Mouse (Mus musculus) neural tube, embryonic 15.5 days (tissue): ENCODE data around the gene Cdsn. TPM values are rescaled to one million over a fixed set of nuclear protein-coding genes. Genes with fewer than 3 reads are reported as not detected.
"Not testable (repeated sequence)": the region's sequence is repeated elsewhere in the genome, so short reads cannot be mapped to it uniquely, and the experiment has no call there.

Experiments
- ATAC-seq: fragments of 200-750 bp; cut with Nextera tagmentation; 2 replicates; pipeline ENCODE4 v1.8.0; 2017; ENCODE audit warnings: mild to moderate bottlenecking, moderate TSS enrichment, moderate library complexity; ENCODE audit not compliant: low FRiP score
- H3K27ac ChIP-seq: fragments of 300-500 bp; sonication (generic); replicated peaks from 2 replicates; pipeline ENCODE4 v1.5.1; 2015; ENCODE audit warnings: mild to moderate bottlenecking, inconsistent platforms
- H3K27me3 ChIP-seq: fragments of 300-500 bp; sonication (generic); replicated peaks from 2 replicates; pipeline ENCODE4 v1.6.1; 2015; ENCODE audit warnings: inconsistent platforms
- H3K36me3 ChIP-seq: fragments of 300-500 bp; sonication (generic); 2 replicates; pipeline ENCODE4 v1.6.1; 2015; ENCODE audit warnings: inconsistent platforms
- H3K4me1 ChIP-seq: fragments of 300-500 bp; sonication (generic); 2 replicates; pipeline ENCODE4 v1.6.1; 2015; ENCODE audit warnings: inconsistent platforms
- H3K4me2 ChIP-seq: fragments of 300-500 bp; sonication (generic); 2 replicates; pipeline ENCODE4 v1.6.1; 2015; ENCODE audit warnings: inconsistent platforms, mild to moderate bottlenecking, moderate library complexity
- H3K4me3 ChIP-seq: fragments of 300-500 bp; sonication (generic); replicated peaks from 2 replicates; pipeline ENCODE4 v1.5.1; 2015; ENCODE audit warnings: mild to moderate bottlenecking, inconsistent platforms
- H3K9ac ChIP-seq: fragments of 300-500 bp; sonication (generic); replicated peaks from 2 replicates; pipeline ENCODE4 v1.6.1; 2015; ENCODE audit warnings: mild to moderate bottlenecking, inconsistent platforms
- H3K9me3 ChIP-seq: fragments of 300-500 bp; sonication (generic); replicated peaks from 2 replicates; pipeline ENCODE4 v1.6.1; 2016; ENCODE audit warnings: inconsistent platforms
- WGBS: fragments of 180-500 bp; shearing (Covaris S2); methylation state at CpG from one replicate; pipeline ENCODE4 v1.1.7; 2015; ENCODE audit warnings: mixed read lengths; 5-methylcytosine and 5-hydroxymethylcytosine counted together
- polyA plus RNA-seq: library from polyadenylated mRNA; unstranded; fragments of >200 nt; fragmentation: Nextera tagmentation; extraction: Ambion mirVana; gene quantifications from 2 replicates; pipeline ENCODE4 v1.2.1, GENCODE M21; 2015

Gene Cdsn
- 0.08 TPM in 1 of 2 replicates, not detected in the other for polyA plus RNA-seq

DNA sequence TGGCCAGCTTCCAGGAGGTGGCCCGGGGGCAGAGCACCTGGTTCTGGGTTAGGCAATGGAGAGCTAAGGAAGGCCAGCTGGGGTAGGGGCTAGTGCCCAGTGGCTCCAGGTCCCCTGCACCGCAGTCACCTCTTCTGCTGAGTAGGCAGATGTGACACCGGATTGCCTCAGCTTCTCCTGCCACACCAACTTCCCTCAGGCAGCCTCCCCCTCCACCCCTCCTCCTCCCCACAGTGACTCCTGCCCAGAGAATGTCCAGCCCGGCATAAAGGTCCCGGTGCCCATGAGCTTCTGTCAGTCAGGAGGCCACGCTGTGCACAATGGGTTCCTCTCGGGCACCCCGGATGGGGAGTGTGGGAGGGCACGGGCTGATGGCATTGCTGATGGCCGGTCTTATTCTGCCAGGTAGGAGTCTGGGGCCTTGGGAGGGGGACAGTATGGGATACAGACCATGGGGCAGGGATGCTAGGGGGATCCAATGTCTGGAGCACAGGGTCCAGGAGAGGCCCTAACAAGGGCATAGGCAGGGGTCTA is at the start of gene Cdsn:
Gene Cdsn (plus strand): TSS at position 248 of the 534 bp plus-strand sequence.
- H3K27me3 ChIP-seq: no peaks in the 10 kb centered on the region
- no peak within 1 kb of the TSS for H3K4me2 ChIP-seq
- no peak within 1 kb of the TSS for H3K27ac ChIP-seq
- no peak within 1 kb of the TSS for H3K9ac ChIP-seq
- no peaks in the 10 kb centered on the region for H3K9me3 ChIP-seq
- H3K36me3 ChIP-seq: no peaks in the 10 kb centered on the region
- no peaks in the 10 kb centered on the region for H3K4me1 ChIP-seq
- 74% methylated on average over 9 of the region's 10 CpGs for WGBS
- no peak within 1 kb of the TSS for H3K4me3 ChIP-seq
- ATAC-seq: no peak

DNA sequence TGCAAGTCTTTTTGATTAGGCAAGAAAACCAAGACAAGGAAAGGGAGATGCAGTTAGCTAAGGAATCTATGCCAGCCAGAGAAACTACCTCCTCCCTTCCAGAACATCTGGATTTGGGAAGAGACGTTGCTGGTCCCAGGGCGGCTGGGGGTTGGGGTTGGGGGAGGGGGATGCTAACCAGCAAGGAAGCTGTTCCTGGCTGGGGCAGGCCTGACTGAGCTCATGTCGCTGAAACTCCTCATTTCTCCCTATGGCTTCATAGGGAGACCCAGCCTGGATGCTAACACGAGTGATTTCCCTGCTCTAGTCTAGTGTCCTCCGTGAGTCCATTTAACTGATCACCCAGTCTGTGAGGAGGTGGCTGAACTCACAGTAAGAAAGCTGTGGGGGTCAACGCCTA is 49.7 kb upstream of the Cdsn start:
- no peak overlapping the region for H3K4me2 ChIP-seq
- peaks cover 2% of the 10 kb centered on the region; the same call in 1 of the 2 replicates for H3K4me1 ChIP-seq
- 6% methylated on average over 6 of the region's 6 CpGs for WGBS
- no peak overlapping the region for H3K4me3 ChIP-seq
- no peaks in the 10 kb centered on the region for H3K9me3 ChIP-seq
- no peak overlapping the region for H3K27ac ChIP-seq
- H3K9ac ChIP-seq: no peak overlapping the region
- H3K27me3 ChIP-seq: peaks cover 17% of the 10 kb centered on the region
- no peak for ATAC-seq
- H3K36me3 ChIP-seq: no peaks in the 10 kb centered on the region

- H3K4me2 ChIP-seq: no peak overlapping the region
- H3K9me3 ChIP-seq: no peaks in the 10 kb centered on the region
- no peak overlapping the region for H3K9ac ChIP-seq
- no peak overlapping the region for H3K4me3 ChIP-seq
- no peak for ATAC-seq
- peaks cover 22% of the 10 kb centered on the region for H3K27me3 ChIP-seq
- no peaks in the 10 kb centered on the region for H3K36me3 ChIP-seq
- peaks cover 2% of the 10 kb centered on the region; the same call in 1 of the 2 replicates for H3K4me1 ChIP-seq
- 58% methylated on average over 5 of the region's 5 CpGs for WGBS
- no peak overlapping the region for H3K27ac ChIP-seq
Measured at GRCm38 (mm10) chr17:35502762-35503161, 49.2 kb upstream of the Cdsn start.

DNA sequence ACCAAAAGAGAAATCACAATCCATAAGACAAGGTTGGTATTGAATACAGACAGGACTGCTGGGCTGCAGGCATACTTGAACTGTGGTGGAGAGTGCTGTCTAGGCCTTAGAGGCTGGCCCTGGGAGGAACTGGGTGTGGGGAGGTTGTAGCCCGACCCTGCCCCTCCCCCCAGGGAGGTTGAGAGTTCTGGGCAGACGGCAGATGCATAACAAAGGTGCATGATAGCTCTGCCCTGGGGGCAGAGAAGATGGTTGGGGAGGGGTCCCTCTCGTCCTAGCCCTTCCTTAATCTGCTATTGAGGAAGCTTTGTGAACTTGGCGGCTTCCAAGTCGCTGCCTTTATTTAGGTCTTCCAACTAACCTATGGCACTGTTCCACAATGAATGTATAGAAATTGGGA is 48.1 kb upstream of the Cdsn start:
- no peak for ATAC-seq
- Histone ChIP-seq H3K36me3 (no peaks in the 10 kb centered on the region), H3K4me2 (no peak overlapping the region), H3K27ac (no peak overlapping the region), H3K4me1 (peaks cover 2% of the 10 kb centered on the region; the same call in 1 of the 2 replicates), H3K4me3 (no peak overlapping the region), H3K9me3 (no peaks in the 10 kb centered on the region), H3K27me3 (peaks cover 24% of the 10 kb centered on the region), H3K9ac (no peak overlapping the region)
- 27% methylated on average over 5 of the region's 5 CpGs for WGBS

DNA sequence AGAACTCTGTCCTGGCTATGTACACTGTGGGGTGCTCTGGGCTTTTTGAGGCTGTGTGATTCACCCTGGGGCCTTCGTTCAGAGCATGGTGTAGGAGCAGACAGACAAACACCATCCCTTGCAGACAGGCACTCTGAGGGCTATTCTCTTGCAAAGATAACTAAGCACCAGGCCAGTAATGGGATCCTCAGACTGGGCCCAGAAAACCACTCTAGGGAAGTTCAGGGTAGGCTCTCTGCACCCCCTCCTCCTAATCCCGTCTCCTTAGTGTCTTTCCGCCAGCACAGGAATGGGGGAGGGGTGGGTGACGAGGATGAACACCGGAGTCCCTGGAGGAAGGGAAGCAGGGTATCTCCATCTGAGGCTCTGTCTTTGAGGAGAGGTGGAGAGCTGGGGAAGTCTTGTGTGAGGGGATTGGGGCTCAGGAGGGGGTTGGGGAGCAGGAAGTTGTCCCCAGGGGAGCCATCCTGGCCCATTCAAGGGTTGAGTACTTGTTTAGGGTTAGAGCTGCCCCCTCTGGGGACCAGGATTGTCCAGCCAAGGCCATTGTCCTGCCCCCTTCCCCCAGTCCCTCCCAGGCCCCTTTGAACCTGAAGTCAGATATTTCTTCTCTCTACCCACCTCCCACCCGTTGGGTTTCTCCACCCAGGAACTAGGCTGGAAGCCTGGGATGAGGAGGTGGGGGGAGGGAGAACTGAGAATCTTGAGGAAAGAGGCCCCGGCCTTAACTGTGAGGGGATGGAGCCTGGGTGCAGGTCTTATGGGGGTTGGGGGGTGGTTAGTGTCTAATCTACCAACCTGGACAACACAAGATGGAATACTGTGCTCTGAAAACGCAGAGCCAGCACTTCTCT is 47.1 kb upstream of the Cdsn start:
- no peak overlapping the region for H3K9ac ChIP-seq
- no peaks in the 10 kb centered on the region for H3K9me3 ChIP-seq
- H3K36me3 ChIP-seq: no peaks in the 10 kb centered on the region
- no peak overlapping the region for H3K27ac ChIP-seq
- H3K4me1 ChIP-seq: peaks cover 2% of the 10 kb centered on the region; the same call in 1 of the 2 replicates
- WGBS: 29% methylated on average over 8 of the region's 8 CpGs
- no peak overlapping the region for H3K4me2 ChIP-seq
- ATAC-seq: no peak
- H3K27me3 ChIP-seq: peaks cover 24% of the 10 kb centered on the region
- no peak overlapping the region for H3K4me3 ChIP-seq

DNA sequence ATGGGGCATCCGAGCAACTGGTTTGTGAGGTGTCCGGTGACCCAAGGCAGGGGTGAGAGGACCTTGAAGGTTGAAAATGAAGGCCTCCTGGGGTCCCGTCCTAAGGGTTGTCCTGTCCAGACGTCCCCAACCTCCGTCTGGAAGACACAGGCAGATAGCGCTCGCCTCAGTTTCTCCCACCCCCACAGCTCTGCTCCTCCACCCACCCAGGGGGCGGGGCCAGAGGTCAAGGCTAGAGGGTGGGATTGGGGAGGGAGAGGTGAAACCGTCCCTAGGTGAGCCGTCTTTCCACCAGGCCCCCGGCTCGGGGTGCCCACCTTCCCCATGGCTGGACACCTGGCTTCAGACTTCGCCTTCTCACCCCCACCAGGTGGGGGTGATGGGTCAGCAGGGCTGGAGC is 46.2 kb upstream of the Cdsn start, which contains the start of gene Pou5f1:
Gene Pou5f1 (plus strand): TSS at position 243 of the 400 bp plus-strand sequence.
- H3K9ac ChIP-seq: no peak within 1 kb of the TSS
- no peaks in the 10 kb centered on the region for H3K36me3 ChIP-seq
- H3K4me3 ChIP-seq: no peak within 1 kb of the TSS
- ATAC-seq: no peak
- peaks cover 2% of the 10 kb centered on the region; the same call in 1 of the 2 replicates for H3K4me1 ChIP-seq
- no peaks in the 10 kb centered on the region for H3K9me3 ChIP-seq
- WGBS: 45% methylated on average over 13 of the region's 13 CpGs
- H3K4me2 ChIP-seq: no peak within 1 kb of the TSS
- peaks cover 24% of the 10 kb centered on the region for H3K27me3 ChIP-seq
- no peak within 1 kb of the TSS for H3K27ac ChIP-seq

GRCm38 (mm10) chr17:35506881-35507280 is 45.0 kb upstream of the Cdsn start:
- Histone ChIP-seq H3K27ac (no peak overlapping the region), H3K4me3 (no peak overlapping the region), H3K36me3 (no peaks in the 10 kb centered on the region), H3K9ac (no peak overlapping the region), H3K9me3 (no peaks in the 10 kb centered on the region), H3K27me3 (peaks cover 24% of the 10 kb centered on the region), H3K4me2 (no peak overlapping the region), H3K4me1 (peaks cover 2% of the 10 kb centered on the region; the same call in 1 of the 2 replicates)
- no peak for ATAC-seq
- 23% methylated on average over 10 of the region's 10 CpGs for WGBS

- WGBS: 36% methylated on average over 13 of the region's 13 CpGs
- no peak overlapping the region for H3K4me2 ChIP-seq
- H3K4me3 ChIP-seq: no peak overlapping the region
- no peak overlapping the region for H3K27ac ChIP-seq
- H3K27me3 ChIP-seq: peaks cover 24% of the 10 kb centered on the region
- no peak for ATAC-seq
- H3K9ac ChIP-seq: no peak overlapping the region
- H3K36me3 ChIP-seq: no peaks in the 10 kb centered on the region
- no peaks in the 10 kb centered on the region for H3K9me3 ChIP-seq
- H3K4me1 ChIP-seq: no peaks in the 10 kb centered on the region
Measured at GRCm38 (mm10) chr17:35507556-35508260, 44.2 kb upstream of the Cdsn start.

DNA sequence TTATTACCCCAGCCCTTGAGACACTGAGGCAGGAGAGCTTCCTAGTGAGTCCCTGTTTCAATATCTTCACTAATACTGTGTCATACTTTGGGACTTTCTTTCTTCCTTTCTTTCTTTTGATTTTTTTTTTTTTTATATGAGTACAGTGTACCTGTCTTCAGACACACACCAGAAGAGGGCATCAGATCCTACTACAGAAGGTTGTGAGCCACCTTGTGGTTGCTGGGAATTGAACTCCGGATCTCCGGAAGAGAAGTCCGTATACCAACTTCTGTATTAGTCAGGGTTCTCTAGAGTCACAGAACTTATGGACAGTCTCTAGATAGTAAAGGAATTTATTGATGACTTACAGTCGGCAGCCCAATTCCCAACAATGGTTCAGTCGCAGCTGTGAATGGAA is 43.6 kb upstream of the Cdsn start:
- peaks cover 24% of the 10 kb centered on the region for H3K27me3 ChIP-seq
- WGBS: 55% methylated on average over 5 of the region's 5 CpGs
- not testable (repeated sequence) for H3K4me3 ChIP-seq, H3K36me3 ChIP-seq, H3K9me3 ChIP-seq, H3K4me2 ChIP-seq, ATAC-seq, H3K9ac ChIP-seq, H3K4me1 ChIP-seq, H3K27ac ChIP-seq

DNA sequence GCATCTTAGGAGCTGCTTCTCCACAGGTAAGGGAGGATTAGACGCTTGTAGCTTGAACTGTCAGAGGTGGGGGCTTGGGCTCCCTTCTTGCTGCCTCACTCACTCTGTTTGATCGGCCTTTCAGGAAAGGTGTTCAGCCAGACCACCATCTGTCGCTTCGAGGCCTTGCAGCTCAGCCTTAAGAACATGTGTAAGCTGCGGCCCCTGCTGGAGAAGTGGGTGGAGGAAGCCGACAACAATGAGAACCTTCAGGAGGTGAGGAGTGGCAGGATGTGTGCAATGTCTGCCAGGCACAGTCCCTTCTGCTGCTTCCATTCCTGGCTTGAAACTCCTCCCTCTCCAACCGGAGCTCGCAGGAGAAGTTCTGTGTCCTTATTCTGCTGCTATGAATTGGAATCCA is 42.6 kb upstream of the Cdsn start:
- H3K27me3 ChIP-seq: peaks cover 24% of the 10 kb centered on the region
- no peak for ATAC-seq
- H3K27ac ChIP-seq: no peak overlapping the region
- H3K4me3 ChIP-seq: no peak overlapping the region
- no peak overlapping the region for H3K9ac ChIP-seq
- no peaks in the 10 kb centered on the region for H3K9me3 ChIP-seq
- WGBS: 50% methylated on average over 8 of the region's 8 CpGs
- H3K4me1 ChIP-seq: no peaks in the 10 kb centered on the region
- no peak overlapping the region for H3K4me2 ChIP-seq
- H3K36me3 ChIP-seq: no peaks in the 10 kb centered on the region

GRCm38 (mm10) chr17:35512916-35513626 is 38.9 kb upstream of the Cdsn start:
- ATAC-seq: no peak
- 95% methylated on average over 7 of the region's 7 CpGs for WGBS
- Histone ChIP-seq H3K27ac (no peak overlapping the region), H3K9ac (no peak overlapping the region), H3K36me3 (no peaks in the 10 kb centered on the region), H3K9me3 (no peaks in the 10 kb centered on the region), H3K4me2 (no peak overlapping the region), H3K4me3 (no peak overlapping the region), H3K4me1 (peaks cover 20% of the 10 kb centered on the region), H3K27me3 (0 out of 2 replicates have a peak, but pooled peaks cover 9% of the 10 kb centered on the region)
